Mouse (Mus musculus): ENCODE results near the gene Sec22a.
A peak's percentile ranks its signal among the peaks of the same experiment; 100 is the strongest.

Sec22a gene

DNA sequence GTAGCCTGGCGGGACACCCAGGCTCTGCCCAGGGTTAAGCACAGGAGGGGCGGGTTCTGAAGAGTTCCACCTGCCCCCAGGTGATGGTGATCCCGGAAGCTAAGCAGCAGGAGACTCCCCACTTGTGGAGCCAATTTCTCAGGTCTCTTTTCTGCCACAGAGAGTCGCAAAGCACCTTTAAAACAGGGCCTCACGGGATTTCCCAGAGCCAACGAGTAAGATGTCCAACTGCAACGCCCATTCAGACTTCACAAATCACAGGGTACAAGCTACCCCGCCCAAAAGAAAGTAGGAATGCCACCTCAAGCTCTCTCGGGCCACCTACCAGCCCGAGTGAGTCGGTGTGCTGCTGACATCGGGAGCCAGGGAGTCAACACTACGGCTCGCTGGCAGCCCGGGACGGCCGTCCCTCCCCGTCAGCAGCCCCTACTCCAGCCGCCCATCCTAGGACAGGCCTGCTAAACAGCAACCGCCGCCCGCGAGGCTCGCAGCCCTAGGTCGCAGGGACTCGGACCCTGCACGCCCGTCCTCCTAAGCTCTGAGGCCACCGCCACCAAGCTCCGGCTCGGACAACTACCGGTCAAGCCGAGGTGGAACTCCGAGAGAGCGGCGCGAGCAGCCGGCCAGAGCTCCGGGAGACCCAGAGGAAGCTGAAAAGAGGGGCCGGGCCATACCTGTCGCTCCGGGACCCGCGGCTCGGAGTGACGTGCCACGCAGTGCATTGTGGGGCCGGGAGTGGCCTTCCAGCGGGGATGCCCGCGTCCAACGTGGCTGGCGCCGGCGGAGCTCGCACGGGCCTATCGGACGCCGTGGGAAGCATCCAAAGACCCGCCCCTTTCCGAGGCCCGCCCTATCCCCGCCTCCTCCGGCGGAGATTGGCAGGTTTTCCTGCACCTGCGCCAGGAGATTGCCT lies at the start of gene Sec22a:
Gene Sec22a (minus strand): TSS at position 769 of the 913 bp plus-strand sequence.
- peak; percentile 81 for DNase-seq (ENCODE audit: low read depth, low spot score)

DNA sequence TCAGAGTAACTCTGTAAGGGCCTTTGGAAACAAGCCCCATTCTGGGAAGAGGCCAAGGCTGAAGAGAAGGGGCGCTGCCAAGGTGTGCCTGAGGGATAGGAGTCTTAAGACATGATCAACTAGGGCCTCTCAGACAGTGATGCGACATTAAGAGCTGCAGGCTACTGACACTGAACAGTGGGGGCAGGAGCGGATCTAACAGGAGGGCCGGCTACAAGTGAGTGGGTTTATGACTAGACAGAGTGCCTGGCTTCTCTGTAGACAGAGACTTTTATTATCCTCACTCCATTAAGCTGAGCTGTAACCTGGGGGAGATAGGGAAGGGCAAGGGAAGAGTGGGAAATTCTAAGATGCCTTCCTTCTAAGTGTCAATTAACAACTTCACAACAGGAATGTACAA lies 43.0 kb upstream of the Sec22a start:
- DNase-seq (ENCODE audit: low read depth, low spot score), result no peak

DNA sequence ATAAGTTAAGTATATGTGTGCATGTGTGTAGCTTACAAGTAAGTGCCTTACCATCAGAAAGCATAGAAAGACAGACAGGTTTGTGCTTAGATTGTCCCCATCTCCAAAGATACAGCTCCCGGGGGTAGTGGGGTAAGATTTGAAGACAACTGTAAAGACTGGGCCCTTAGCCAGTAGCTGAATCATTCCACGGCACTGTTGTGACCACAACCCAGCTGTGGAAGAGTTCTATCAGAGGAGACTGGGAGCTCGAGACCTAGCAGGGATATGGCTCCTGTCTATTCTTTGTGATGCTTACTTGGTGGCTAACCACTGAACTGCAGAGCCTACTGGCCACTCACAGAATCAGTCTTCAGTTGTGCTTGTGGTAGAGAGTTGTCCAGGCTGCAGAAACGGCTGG lies 42.4 kb upstream of the Sec22a start:
- DNase-seq (ENCODE audit: low read depth, low spot score), result no peak

DNA sequence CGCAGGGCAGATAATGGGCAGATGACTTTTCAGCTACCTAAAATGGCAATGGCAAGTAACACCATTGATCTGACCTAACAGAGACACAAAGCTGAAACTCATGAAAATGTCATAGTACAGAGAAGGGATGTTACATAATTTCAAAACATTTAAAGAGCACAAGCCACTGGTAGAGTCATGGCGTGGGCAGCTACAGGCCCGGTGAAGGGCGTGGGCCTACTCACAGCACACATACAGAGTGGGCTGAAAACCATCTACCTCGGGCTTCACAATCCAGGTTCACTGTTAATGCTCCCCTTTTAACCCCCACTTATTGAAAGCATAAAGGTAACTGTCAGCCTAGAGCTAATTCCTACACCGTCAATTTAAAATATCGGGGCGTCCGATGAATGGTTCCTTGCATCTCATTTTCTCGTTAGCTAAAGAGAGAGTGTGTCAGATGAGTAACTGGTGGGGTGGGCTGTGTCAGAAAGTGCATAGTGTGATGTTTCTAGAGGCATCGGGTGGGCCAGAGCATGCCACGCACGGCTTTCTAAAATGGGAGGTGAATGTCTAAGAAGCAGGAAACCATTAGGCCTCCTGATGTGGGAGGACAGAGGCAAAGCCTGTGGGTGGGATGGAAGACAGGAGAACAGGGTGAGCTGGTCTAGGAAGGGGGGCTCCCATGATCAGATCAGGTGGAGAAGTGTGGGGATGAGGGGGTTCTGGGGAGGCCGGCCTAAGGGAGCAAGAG lies 41.8 kb upstream of the Sec22a start:
- DNase-seq (ENCODE audit: low read depth, low spot score), result no peak

DNA sequence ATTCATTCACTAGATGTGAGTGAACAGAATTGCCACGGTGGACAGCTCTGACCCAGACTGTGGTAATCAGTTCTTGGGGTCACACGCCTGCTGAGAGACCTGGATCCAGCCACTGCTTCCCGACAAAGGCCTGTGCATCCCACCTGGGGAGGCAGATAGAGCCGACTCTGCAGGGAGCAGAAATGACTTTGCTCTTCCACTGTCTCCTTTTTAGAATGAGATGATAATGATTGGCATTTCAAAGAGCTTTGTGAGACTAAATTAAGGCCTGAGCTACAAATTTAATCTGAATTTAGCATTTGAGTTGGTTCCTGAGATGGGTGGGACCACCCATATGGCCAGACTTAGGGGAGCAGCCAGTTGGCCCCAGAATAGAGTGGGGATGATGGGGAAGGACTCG lies 41.1 kb upstream of the Sec22a start:
- no peak for DNase-seq (ENCODE audit: low read depth, low spot score)

DNA sequence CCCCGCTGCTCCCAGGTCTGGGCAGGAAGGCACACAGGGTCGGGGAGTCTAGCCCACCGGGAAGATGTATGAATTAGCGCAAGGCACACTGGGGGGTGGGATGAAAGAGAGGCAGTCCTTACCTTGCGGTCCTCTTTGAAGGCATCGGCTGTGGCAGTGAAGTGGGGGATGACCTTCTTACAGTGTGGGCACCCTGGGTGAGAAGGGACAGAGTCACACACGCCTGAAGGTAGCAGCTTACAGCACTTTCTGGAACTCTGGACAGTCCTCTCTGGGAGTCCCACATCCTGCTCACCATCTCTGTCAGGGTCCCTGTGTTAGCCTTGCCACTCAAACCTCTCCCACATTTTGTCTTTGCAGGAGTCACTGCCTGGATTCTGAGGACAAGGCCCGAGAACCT lies 40.2 kb upstream of the Sec22a start:
- no peak for DNase-seq (ENCODE audit: low read depth, low spot score)

DNA sequence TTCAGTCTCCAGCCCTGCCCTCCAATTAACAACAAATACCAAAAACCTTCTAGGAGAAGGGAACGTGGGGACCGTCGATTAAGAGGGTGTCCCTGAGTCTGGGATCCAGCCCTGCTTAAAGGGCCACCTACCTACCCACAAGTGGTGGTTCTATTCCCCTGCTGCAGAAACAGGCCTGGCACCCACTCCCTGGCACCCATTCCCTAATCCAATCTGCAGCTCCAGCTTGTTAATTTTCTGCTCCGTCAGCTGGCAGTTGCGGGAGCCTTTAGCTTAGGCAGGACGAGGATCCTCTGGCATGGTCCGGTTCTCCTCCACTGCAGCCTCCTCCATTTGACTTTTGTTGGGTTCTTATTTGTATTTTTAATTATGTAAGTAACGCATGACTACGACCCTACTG lies 39.6 kb upstream of the Sec22a start:
- no peak for DNase-seq (ENCODE audit: low read depth, low spot score)

DNA sequence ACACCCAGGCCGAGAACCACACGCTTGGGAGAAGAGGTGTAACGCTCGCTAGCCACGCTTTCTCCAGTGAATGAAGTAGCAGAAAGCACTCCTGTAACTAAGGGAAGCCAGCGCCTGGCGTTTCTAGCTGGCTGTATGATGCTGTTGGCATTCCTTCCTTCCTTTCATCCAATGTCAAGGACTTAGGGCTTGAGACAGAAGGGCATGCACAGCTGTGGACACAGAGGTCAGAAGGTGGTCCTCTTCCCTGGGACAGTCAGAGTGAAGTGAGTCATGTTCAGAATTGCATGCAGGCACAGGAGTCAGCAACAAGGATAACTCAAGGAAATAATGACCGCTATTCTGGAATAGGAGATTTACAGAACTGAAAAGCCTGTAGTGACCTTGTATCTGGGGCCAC lies 29.1 kb upstream of the Sec22a start:
- no peak for DNase-seq (ENCODE audit: low read depth, low spot score)

DNA sequence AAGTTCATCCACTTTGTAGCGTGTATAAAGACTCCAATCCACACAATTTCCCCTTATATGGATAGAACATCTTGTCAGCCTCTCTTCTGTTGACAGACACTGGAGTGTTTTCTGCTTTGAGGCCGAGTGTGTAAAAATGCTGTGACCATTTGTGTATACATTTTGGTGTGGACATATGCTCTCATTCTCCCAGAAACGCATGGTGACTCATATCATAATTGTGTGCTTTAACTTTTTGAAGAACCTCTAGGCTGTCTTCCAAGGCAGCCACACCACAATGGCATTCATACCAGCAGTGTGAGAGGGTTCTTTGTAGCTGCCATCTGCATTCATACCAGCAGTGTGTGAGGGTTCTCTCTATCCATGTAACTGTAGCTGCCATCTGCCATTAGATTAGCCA lies 21.9 kb upstream of the Sec22a start:
- no peak for DNase-seq (ENCODE audit: low read depth, low spot score)

DNA sequence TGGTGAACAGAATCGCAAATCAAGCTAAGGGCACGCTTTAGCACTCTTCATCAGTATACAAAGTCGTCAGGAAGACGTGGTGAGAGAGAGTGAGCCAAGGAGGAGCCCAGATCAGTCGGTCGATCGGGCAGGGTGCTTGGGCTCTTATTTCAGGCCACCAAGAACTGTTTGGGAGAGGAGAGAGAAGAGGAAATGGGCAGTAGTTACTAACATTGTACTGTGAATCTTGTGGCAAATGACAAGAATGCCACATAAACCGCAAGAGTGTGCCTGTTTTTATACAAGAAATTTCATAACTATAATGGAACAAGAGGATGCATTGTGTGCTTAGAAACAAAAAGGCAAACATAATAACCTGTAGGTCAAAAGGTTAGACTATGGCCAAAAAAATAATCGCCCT lies 16.3 kb upstream of the Sec22a start:
- no peak for DNase-seq (ENCODE audit: low read depth, low spot score)

DNA sequence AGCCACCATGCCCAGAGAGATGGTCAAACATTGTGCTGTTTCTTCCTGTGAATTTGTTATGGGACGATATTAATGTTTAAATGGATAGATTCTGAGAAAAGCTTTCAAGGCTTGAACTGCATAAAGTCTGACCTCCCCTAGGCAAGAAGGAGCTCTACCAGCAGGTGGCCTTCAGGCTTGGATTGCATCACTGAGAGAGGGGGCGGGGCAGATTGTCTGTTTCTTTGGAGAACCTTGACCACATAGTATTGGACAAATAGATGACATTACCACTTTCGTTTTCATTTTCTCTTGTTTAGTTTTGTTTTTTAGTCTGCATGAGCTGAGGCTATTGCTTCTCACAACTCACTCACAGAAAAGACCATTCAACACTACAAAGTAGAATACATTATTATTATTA lies 15.6 kb upstream of the Sec22a start:
- DNase-seq (ENCODE audit: low read depth, low spot score), result no peak

DNA sequence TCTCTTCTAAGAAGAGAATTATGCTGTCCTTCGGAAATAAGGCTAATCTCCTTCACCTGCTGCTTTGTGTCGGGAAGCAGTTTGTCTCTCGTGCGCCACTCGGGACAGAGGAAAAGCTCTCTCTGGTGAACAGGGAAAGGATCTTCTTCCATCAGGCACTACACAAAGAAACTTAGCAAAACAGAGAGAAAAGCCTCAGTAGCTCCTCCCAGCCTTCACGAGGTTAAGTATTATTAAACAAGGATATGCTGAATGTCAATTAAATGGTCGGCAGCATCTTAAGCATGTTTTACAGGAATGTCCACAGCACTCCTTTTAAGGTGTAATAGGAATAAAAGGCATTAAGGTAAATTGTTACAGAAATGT lies 328 bp upstream of the Sec22a start:
- no peak for DNase-seq (ENCODE audit: low read depth, low spot score)

DNA sequence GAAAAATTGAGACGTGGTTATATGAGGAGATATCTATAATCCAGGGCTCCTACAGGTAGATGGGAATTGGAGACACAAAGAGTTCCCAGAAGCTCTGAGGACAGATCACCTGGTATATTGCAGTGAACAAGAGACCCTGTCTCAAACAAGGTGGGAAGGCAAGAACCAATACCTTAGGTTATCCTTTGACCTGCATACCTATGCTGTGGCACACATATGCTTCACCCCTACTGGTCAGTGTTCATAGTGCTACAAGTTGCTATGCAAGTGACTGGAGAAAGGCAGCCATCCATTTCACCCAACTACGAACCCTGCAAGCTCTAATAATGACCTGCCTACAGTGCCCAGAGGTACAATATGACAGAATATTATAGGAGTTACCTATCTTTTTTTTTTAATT lies 1.5 kb downstream of the Sec22a start:
- no peak for DNase-seq (ENCODE audit: low read depth, low spot score)

DNA sequence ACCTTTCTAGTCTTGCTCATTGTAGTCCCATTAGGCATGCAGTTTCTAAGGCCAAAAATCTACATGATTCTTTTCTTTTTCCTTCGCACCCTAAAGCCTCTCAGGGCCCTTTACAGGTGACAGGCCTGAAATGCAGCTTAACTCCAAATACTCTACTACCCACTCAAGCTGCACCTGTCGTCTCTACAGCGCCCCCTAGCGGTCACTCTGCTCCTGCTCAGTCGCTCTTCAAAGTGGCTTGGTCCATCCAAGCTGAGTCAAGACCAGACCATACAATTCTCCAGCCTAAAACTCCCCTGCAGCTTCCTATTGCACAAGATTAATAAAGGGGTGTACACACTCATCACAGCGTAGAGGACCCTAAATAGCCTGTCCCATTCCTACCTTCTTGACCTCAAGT lies 3.1 kb downstream of the Sec22a start:
- DNase-seq (ENCODE audit: low read depth, low spot score), result peak; percentile 46

DNA sequence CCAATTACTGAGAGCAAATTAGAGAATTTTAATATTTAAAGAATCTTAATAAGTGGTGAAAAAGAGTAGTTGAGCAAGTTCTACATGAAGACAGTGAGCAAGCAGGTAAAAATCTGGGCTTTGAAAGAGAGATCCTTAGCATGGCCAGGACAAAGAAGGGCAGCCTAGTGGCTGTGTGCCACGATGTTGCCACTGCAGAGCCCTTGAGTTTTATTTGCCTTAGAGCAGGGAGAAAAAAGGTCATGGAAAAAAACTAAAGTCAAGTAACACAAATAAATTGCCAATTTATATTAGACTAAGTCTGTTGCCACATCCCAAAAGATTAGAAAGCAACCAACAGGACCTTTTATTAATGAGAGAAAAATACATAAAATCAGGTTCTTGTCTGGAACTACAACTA lies 6.3 kb downstream of the Sec22a start:
- no peak for DNase-seq (ENCODE audit: low read depth, low spot score)

DNA sequence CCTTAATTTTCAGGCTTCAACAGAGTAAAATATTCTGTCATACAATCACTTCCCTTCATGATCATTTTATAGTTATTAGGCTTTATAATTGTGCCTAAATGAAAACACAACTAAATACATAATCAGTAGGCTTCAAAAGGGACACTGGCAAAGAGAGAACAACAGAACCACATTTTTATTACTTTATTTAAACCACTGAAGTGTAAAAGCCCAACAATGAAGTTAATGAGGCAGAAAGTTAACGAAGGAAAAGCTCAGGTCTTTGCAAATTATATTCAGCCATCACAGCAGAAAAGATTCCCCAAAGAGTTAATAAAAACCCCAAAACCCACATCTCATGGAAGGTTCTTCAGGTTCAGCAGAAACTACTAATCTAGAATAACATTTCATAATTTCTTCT lies 33.3 kb downstream of the Sec22a start:
- no peak for DNase-seq (ENCODE audit: low read depth, low spot score)

DNA sequence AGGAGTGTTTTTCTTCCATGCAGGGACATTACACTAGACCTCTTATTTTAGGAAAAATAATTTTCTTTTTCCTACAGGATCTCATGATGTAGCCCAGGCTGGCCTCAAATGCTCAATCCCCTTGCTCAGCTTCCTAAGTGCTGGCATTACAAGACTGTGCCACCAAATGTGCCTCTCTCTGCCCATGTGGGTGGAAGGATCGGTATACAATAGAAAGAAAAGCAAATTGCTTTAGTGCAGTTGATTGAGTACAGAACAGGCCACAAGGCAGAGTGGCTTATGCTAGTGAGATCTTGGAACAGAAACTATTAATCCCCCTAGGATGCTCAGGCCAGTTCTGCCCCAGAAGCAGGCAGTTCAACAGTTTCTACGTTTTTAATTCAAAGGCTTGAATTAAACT lies 43.9 kb downstream of the Sec22a start:
- DNase-seq (ENCODE audit: low read depth, low spot score), result no peak

DNA sequence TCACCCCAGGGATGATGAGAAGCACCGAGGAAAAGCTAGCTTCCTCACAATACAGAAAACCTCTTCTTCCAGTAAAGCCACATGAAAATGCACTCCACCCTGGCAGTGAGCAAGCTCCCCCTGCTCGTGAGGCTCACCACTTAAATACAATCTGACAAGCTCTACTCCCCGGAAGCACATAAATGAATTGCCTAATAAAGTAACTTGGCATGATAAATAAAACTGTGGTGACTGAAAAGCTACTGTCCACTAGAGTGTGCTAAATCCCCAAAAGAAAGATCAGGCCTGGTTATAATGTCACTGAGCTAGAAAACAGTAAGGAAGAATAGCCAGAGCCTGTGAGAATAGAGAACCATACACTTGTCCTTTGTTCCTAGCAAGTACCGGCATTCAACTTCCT lies 44.4 kb downstream of the Sec22a start:
- DNase-seq (ENCODE audit: low read depth, low spot score), result no peak

DNA sequence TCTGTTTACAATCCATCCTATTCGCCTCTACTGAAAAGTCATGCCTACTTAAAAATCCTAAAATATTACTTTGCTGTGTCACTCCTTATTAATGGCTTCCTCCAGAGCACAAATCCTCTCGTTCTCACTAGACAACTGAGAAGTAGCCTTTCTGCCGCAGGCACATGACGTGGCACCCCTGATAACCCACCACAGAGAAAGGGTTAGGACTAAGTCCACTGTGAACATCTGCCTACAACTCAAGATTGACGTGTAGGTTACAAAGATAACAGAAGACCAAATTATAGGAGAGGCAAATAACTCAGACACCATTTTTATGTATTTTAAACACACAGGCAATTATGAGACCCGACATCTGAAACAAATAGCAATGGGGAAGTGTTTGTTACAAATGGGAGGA lies 45.3 kb downstream of the Sec22a start:
- no peak for DNase-seq (ENCODE audit: low read depth, low spot score)

DNA sequence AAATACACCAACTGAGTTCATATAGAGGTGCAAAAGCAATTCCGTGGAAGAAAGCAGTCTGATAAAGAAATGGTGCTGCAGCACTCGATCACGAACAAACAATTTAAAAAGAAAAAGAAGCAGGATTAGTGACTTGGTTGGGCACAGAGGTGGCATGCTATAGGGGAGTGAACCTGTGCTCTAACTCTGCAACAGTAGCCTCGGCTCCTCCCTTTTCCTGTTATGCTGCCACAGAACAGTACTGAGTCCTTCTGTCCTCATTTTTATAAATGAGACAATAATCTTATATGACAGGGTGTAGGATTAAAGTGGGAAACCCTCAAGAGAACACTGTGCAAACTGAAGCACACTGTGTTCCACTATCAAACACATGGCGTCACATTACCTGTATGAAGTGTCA lies 46.3 kb downstream of the Sec22a start:
- DNase-seq (ENCODE audit: low read depth, low spot score), result no peak

DNA sequence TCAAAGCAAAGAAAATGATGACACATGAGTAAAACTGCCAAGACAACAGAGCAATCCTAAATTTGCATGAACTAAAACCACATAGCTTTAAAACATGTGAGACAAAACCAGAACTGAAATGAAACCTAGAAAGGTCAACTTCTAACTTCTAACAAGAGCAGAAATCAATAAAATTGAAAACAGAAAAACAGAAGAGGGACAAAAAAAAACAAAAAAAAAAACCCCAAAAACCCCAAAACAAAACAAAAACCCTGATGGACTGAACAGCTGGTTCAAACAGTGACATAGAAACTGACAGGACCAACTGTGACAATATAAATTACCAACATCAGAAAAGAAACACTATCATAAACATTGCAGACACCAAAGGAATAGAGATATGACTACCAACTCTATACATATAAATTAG lies 46.9 kb downstream of the Sec22a start:
- DNase-seq (ENCODE audit: low read depth, low spot score), result no peak

DNA sequence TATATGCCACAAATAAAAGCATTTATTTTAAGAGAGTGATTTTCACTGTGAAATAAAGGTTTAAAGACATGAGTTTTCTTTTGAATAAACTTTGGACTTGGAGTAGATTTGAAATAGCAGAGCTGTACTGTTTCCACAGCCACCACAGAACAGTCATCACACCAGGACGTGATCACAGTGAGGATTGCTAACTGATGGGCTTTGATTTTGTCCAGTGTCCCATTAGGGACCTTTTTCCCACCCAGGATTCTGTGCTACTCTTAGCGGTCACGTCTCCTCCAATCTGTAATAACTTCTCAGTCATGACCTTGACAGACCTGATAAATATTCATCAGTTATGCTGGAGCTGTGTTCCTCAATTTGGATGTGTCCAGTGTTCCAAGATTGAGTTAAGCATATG lies 48.2 kb downstream of the Sec22a start:
- no peak for DNase-seq (ENCODE audit: low read depth, low spot score)

DNA sequence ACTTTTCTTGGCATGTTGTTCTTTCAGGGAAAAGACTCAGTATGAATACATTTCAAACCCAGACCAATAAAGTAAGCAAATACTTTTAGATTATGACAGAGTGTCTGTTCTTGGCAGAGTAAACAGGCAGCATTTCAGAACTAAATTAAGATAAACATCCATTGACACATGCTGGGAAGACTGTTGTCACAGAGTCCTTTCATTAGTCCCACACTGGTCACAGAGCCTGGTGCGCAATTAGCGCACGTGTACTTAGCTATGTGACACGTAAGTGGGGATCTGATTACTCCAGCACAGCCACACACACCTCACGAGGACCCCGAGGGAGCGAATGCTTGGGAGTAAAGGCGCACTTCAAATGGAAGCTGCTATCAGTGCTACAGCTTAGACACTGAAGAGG lies 52.1 kb downstream of the Sec22a start:
- no peak for DNase-seq (ENCODE audit: low read depth, low spot score)

Measured in WW6 (cell line).